Mouse (Mus musculus) lung, adult 2 months (tissue): ENCODE data around the gene Grip1. TPM values are rescaled to one million over a fixed set of nuclear protein-coding genes. Genes with fewer than 3 reads are reported as not detected.

Source experiments
- DNase-seq: peaks from one replicate; pipeline ENCODE4 v3.0.0; 2022
- H3K4me1 ChIP-seq: fragments of 200-500 bp; 2 replicates; pipeline ENCODE4 v1.6.1; 2011; ENCODE audit warnings: low read length; ENCODE audit not compliant: control insufficient read depth, insufficient read depth
- H3K4me3 ChIP-seq: fragments of 200-500 bp; replicated peaks from 2 replicates; pipeline ENCODE3; 2011; ENCODE audit warnings: low read depth, mild to moderate bottlenecking, control low read depth, low read length; ENCODE audit errors: extremely low read depth
- CTCF ChIP-seq: fragments of 200-500 bp; IDR thresholded peaks from 2 replicates; pipeline ENCODE4 v1.5.1; 2011; ENCODE audit warnings: mild to moderate bottlenecking, low read length, control low read depth; ENCODE audit not compliant: insufficient read depth
- POLR2A ChIP-seq: fragments of 200-500 bp; IDR thresholded peaks from 2 replicates; pipeline ENCODE4 v1.6.1; 2011; ENCODE audit warnings: low read depth, mild to moderate bottlenecking, control low read depth, low read length, borderline replicate concordance; ENCODE audit errors: extremely low read depth
- WGBS: fragments of 180-500 bp; shearing (Covaris S2); methylation state at CpG from one replicate; pipeline ENCODE4 v1.1.7; 2018; 5-methylcytosine and 5-hydroxymethylcytosine counted together
- polyA plus RNA-seq: library from polyadenylated mRNA; depleted of rRNA; stranded (reverse); fragments of >200 nt; gene quantifications from 2 replicates; pipeline ENCODE4 v1.2.3, GENCODE M21; 2012

Grip1 gene
- polyA plus RNA-seq, 1 experiment = 1.3 TPM

DNA sequence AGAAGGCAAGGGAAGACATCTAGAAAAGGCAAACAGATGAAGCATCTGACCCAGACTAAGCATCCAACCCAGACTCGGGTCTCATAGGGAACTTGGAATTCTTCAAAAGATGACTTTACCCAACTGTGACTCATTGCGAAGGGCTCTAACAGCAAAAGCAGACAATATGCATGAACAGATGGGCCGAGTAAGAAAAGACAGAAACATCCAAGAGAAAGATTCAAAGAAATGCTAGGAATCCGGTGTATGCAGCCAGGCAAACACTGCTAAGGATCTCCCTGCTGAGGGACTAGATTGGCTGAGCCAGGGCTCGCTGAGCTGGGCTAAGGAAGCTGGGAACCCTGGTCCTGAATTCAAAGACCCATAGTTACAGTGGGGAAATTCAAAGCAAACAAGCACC, 94.2 kb downstream of the Grip1 start:
- no peak for DNase-seq
- Histone ChIP-seq H3K4me1 (no peaks in the 10 kb centered on the region), H3K4me3 (no peak overlapping the region)
- WGBS = 77% methylated on average over 5 of the region's 5 CpGs
- no peak for TF ChIP-seq POLR2A
- no peak for TF ChIP-seq CTCF

DNA sequence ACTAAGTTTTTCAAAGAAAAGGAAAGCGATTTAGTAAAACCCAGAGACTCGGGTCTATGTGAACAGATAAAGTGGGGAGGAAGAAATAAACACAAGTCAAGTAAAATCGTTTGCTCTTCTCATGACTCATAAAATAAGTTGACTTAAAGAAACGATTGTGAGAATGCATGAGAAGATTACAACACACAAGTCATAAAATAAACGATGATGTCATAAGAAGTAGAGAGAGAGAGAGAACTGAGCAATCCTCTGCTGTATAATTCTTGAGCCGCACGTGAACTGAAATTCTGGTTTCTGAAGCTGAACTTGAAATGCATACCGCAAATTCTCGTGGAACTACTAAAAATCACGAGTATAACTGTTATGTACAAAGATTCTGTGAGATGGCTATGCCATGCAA, 95.1 kb downstream of the Grip1 start:
- H3K4me3 ChIP-seq = no peak overlapping the region
- no peaks in the 10 kb centered on the region for H3K4me1 ChIP-seq
- no peak for DNase-seq
- WGBS = 65% methylated on average over 10 of the region's 10 CpGs
- no peak for TF ChIP-seq POLR2A
- no peak for TF ChIP-seq CTCF

DNA sequence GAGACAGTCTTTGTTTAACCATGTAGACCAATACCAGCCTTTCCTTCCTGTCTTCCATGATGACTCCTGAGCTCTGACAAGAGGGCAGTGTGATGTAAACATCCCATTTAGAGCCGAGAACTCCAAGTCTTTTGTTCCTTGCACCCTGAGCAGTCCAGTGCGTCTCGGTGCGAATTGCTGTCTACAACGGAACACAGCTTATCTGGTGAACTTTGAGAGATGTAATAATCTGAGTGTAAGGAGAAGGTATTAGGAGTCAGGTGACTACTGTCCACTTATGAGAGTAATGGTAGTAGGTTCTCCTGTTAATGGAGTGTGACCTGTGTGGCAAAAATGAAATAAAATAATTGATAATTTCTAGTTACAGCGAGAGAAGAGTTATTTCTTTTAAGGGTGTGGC, 97.0 kb downstream of the Grip1 start:
- H3K4me1 ChIP-seq = no peaks in the 10 kb centered on the region
- TF ChIP-seq CTCF (no peak), POLR2A (no peak)
- H3K4me3 ChIP-seq = no peak overlapping the region
- 53% methylated on average over 6 of the region's 6 CpGs for WGBS
- no peak for DNase-seq

DNA sequence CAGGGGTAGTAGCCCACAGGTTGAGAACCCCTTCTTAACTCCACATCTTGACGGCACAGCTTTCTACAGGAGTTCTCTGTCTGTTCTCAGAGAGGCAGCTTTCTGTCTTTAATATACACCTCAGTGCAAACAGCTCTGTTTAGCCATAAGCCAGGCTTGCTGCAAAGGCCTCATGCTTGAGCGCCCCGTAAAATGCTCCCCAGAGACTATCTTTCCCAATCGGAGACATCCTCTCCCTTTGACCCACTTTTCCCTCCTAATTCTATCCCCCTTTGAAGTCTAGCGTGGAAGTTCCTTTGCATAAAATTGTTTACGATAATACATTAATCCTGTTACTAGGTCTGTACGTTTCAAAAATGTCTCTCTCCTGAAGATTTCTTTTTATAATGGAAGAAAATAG, 102.7 kb downstream of the Grip1 start:
- no peak for TF ChIP-seq CTCF
- TF ChIP-seq POLR2A = no peak
- H3K4me3 ChIP-seq = no peak overlapping the region
- H3K4me1 ChIP-seq = no peaks in the 10 kb centered on the region
- no peak for DNase-seq
- WGBS = 70% methylated on average over 7 of the region's 7 CpGs

DNA sequence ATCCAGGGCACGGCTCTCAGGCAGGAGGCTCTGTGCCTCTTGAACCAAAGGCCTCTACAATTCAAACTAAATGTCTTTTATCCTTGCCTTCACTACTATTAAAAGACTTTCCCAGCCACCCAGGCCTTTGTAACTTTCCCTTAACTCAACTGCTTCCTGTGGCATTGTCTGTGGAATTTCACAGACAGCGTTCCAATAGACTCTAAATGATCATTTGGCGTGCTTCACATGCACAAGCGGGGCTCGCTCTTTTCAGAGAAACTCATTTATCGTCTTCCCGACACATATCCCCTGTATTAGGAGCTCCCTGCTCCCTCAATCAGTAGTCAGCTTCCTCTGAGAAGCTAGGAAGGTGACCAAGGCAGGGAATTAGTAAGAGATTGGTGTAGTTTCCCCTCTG, 104.8 kb downstream of the Grip1 start:
- WGBS = 91% methylated on average over 7 of the region's 7 CpGs
- Histone ChIP-seq H3K4me1 (no peaks in the 10 kb centered on the region), H3K4me3 (no peak overlapping the region)
- DNase-seq = no peak
- no peak for TF ChIP-seq CTCF
- TF ChIP-seq POLR2A = no peak

DNA sequence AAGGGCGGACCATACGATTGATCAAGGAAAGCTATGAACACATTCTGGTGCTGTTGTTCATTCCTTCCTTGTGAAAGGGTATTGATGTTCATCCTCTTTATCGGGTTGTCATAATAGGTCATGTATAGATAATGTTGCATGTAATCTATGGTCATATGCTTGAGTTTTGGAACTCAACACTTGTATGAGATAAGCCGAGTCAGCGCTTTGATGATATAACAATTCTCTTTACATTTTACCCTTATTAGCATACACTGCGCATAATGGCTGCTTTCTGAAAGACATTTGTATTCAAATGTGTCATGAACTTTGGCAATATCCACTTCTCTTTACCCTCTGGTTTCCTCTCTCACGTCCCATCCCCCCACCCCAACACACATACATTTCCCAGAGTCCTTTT, 111.2 kb downstream of the Grip1 start:
- TF ChIP-seq CTCF (no peak), POLR2A (no peak)
- WGBS = 92% methylated on average over 7 of the region's 7 CpGs
- H3K4me3 ChIP-seq = no peak overlapping the region
- DNase-seq = no peak
- H3K4me1 ChIP-seq = no peaks in the 10 kb centered on the region

DNA sequence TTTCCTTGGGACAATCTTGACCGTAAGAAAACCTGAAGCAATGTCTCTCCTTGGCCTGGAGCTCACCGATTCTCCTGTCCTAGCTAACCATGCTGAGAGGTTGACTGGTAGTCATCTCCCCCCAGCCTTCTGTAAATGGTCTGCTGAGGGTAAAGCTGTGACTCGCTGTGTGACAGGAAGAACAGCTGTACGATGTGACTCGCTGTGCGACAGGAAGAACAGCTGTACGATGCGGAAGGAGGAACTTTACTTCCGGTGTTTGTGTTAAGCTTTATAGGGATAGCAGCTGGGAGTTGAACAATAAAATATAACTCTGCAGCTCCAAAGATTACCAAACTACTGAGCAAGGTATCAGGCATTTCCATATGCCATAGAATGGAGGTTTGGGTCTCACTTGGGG, 119.5 kb downstream of the Grip1 start:
- DNase-seq = no peak
- no peaks in the 10 kb centered on the region for H3K4me1 ChIP-seq
- WGBS = 52% methylated on average over 9 of the region's 9 CpGs
- TF ChIP-seq POLR2A (no peak), CTCF (no peak)
- no peak overlapping the region for H3K4me3 ChIP-seq

DNA sequence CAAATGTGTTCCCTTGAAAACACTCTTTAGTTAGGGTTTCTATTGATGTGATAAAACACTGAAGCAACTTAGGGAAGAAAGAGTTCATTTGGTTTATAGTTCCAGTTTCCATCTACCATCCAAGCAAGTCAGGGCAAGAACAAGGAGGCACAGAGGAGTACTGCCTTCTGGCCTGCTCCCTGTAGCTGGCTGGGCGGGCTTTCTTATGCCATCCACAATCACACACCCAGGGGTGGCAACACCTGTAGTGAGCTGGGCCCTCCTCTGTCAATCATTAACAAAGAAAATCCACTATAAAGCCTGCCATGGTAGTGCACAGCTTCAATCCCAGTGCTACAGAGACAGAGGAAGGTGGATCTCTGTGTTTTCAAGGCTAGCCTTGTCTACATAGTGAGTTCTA, 122.2 kb downstream of the Grip1 start:
- Histone ChIP-seq H3K4me3 (no peak overlapping the region), H3K4me1 (no peaks in the 10 kb centered on the region)
- no peak for DNase-seq
- no peak for TF ChIP-seq CTCF
- TF ChIP-seq POLR2A = no peak
- WGBS = 90% methylated on average over 1 of the region's 1 CpGs

DNA sequence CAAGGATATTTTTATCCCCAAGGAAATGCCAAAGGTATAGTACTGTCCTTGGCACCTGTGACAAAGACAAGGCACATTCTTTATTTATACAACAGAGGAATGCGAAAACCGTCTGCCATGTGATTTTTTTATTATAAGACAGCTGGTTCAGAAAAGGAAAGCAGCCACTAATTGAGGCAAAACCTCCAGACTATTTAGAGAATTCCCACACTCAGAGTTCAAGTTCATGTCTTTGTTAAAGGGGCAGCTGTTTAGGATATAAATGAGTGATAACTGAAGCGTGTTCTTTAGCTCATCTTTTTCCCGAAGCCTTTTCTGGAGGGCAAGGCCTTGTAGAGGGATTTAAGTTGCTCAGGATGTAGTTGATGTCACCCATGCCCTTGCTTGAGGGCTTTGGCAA, 126.4 kb downstream of the Grip1 start:
- 42% methylated on average over 4 of the region's 4 CpGs for WGBS
- no peaks in the 10 kb centered on the region for H3K4me1 ChIP-seq
- TF ChIP-seq CTCF = no peak
- TF ChIP-seq POLR2A = no peak
- no peak for DNase-seq
- H3K4me3 ChIP-seq = no peak overlapping the region

DNA sequence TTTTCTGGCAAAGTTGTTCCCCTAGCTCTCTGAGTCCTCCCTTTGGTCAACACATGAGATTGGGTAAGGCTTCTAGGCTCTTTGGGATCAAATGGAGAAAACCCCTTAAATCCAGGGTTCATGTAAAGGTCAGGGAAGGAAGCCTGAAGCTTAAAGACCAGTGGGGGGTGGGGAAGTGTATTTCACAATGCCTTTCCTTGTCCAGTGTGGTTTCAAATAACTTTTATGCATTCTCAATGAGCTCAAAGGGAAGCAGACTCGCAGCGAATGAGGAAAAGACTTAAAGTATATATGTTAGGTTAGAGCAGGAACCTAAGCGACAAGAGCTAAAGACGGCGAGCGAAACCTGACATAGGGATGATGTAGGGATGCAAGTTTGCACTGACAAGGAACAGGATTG, 131.0 kb downstream of the Grip1 start:
- WGBS = 74% methylated on average over 6 of the region's 6 CpGs
- no peak for TF ChIP-seq POLR2A
- no peak for TF ChIP-seq CTCF
- H3K4me3 ChIP-seq = no peak overlapping the region
- no peaks in the 10 kb centered on the region for H3K4me1 ChIP-seq
- no peak for DNase-seq

DNA sequence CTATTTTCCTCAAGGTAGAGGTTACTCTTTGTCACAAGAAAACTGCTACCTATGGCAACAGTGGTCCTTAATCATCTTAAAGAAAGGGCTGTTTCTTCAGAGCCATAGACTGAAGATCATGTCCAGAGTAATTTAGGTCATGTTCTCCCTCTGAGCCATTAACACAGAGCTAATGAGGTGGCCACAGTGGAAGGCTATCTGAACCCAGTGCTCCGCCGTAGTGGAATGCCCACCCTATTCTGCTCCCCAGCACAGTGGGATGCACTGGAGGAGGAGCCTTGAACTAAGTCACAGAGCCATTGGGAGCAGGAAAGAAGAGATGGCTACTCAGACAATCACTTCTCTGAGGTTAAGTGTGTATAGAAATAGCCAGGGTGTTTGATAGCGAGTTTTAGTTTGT, 133.3 kb downstream of the Grip1 start:
- 89% methylated on average over 3 of the region's 3 CpGs for WGBS
- no peak for TF ChIP-seq POLR2A
- TF ChIP-seq CTCF = no peak
- Histone ChIP-seq H3K4me1 (no peaks in the 10 kb centered on the region), H3K4me3 (no peak overlapping the region)
- no peak for DNase-seq

DNA sequence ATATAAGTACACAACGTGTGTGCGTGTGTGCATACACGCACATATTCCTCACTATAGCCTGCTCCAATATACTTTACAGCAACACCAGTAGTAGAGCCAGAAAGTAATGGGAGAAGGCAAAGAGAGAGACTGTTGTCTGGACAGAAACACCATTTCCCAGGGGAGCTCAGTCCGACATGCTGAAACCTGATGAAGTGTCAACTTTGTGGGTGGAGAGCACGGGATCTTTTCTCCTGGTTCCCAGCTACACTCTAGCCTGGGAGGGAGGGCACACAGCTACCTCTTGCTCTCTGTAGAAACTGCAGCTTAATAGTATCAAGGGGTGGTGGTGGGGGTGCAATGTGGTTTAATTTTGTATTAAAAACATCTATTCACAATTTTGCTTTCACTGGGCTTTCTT, 143.2 kb downstream of the Grip1 start:
- no peak for DNase-seq
- Histone ChIP-seq H3K4me1 (no peaks in the 10 kb centered on the region), H3K4me3 (no peak overlapping the region)
- 63% methylated on average over 5 of the region's 5 CpGs for WGBS
- TF ChIP-seq CTCF = no peak
- TF ChIP-seq POLR2A = no peak
